Mouse (Mus musculus) liver, adult 2 months (tissue): ENCODE results near the gene Wdr1.

Experiments used
- CTCF ChIP-seq: fragments of 200-500 bp; IDR thresholded peaks from 2 replicates; pipeline ENCODE4 v1.5.1; 2011; ENCODE audit warnings: low read depth, low read length, control low read depth
- POLR2A ChIP-seq: fragments of 200-500 bp; IDR thresholded peaks from 2 replicates; pipeline ENCODE4 v1.6.1; 2011; ENCODE audit warnings: low read length, control low read depth; ENCODE audit not compliant: insufficient read depth; ENCODE audit errors: extremely low read depth

DNA sequence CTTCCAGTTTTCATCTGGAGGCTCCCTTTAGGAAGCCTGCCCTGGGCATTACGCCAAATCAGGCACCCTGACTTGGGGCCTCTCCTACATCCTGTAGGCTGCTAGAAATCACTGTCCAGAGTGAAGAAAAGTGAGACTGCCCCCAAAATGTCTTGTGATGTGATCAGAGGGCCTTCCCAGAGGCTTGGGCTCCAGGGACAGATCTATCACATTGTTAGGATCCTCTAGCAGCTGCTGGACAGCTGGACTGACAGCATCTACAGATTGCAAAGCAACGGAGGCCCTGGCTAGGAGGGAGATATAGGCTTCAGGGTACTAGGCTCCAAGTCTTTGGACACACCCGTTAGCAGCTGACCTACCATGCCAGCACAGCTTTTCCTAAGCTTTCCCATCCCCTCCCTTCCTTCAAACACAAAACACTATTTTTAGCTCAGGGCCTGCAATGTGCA, 13.5 kb downstream of the Wdr1 start:
- TF ChIP-seq POLR2A (no peak), CTCF (no peak)
